Mouse (Mus musculus) spleen, adult 18-20 months (tissue): ENCODE measurements around the gene Ttf1.

Source experiments
- DNase-seq, 2 experiments: peaks; one replicate each; pipeline ENCODE4 v3.0.0; 2022; ENCODE audit warnings: mixed read lengths in 2 of 2

The Ttf1 gene

GRCm38 (mm10) chr2:29060135-29060597 lies at the start of gene Ttf1:
Ttf1 (plus strand) TSS chr2:29060262.
- peak; percentile 78 for DNase-seq

- no peak for DNase-seq
These were observed 47.5 kb upstream of the Ttf1 start for GRCm38 (mm10) chr2:29012523-29012922.

DNA sequence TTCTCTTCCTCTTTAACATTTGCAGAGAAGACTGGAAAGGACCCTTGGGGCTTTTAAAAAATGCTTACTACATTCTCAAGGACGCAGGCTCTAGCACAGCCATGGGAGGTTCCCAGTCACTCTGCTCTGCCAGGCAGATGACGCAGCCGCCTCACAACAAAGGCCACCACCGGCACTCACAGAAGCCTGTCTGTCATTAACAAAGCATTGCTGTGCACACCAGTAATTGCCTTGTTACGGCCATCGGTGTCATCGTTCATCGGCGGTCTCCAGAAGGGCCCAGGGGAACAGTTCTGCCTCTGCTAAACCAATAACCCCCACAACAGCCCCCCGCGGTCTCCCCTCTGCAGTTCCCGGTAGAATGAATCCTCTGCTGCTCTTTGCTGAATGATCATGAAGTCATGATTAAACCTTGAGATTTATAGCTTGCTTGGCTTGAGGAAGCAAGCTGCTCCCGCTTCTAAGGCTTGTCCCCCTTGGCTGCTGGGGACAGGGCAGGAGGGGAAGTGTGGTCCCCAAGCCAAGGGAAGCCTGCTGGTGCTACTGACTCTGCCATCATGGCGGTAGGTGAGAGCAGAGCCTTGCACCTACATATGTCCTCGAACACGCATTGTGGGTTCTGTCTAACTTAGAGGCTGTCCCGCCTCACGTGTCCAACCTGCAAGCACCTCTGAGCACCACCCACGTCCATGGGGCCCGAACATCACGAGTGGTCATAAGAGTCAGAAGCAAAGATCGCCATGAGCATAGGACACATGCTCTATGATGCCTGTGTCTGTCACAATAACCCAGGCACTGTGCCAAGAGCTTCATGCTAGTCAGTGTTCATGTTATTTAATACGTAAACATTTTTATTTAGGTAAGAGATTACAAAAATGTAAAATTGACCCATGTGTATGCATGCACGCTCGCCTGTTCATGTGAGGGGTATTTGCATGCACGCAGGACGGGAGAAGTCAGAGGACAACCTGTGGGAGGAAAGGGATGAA lies 43.2 kb upstream of the Ttf1 start:
- no peak for DNase-seq

GRCm38 (mm10) chr2:29018680-29019079 lies 41.4 kb upstream of the Ttf1 start:
- no peak for DNase-seq

DNA sequence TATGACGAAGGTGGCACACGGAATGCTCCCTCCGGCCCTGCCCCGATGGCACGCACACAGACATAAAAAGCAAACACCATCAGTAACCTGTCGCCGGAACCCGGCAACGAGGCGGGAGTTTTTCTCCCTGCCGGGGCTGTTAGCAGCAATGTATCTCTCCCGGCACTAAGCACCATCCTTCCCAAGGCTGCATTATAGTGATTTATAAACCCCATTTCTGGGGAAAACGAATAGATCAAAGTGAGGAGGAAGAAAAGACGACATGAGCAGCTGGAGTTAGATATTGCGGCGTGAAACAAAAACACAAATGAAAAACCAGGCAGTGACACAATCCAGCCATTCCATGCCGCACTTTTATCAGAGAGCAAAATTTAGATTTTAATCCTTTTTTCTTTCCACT lies 39.0 kb upstream of the Ttf1 start:
- no peak for DNase-seq

DNA sequence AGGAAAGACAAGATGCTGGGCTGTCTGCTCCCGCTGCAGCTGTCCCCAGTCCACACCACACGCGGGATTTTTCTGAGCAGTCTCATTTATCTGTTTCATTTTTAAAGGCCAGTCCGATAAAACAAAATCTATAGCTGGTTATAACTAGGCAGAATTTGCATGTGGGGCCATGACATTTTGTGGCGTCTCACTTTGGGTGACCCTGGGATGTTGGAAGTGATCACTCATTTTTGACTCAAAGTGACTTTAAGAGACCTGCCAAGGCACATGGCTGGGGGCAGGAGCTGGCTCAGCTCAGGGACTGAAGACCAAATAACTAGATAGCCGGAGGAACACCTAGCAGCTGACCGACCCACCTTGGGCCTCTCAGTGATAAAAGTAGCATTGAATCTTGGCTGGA lies 37.1 kb upstream of the Ttf1 start:
- DNase-seq, result no peak

- no peak for DNase-seq
These were observed 34.8 kb upstream of the Ttf1 start for GRCm38 (mm10) chr2:29025284-29025683.

DNA sequence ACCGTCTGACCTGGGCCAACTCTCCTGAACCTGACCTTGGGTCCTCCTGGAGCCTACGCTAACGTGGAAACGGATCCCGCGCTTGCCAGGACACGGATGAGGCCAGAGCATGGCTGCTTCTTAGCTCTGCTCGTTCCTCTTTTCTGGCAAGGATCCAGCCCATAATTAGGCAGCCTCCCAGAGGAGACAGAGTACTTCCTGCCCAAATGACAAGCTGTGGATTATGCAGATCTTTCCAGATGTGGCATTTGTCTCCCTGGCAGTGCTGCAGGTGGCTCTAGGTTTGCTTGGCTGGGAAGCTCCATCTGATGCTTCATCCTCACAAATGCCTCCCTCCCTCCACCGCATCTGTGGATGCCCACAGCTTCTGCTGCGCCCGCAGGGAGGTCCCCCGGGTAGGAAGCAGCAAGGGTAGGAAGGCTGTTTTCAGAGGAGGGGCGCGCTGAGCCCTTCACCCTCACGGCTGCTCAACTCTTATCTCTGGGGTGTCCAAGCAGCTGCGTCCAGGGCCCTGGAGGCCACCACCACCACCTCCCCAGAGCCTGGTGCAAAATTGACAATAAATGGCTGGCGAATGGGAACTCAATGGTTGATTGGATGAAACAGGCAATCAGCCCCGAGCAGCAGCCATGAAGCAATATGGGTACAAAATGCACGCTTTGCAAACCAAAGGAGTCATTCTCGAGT lies 29.9 kb upstream of the Ttf1 start:
- no peak for DNase-seq

DNA sequence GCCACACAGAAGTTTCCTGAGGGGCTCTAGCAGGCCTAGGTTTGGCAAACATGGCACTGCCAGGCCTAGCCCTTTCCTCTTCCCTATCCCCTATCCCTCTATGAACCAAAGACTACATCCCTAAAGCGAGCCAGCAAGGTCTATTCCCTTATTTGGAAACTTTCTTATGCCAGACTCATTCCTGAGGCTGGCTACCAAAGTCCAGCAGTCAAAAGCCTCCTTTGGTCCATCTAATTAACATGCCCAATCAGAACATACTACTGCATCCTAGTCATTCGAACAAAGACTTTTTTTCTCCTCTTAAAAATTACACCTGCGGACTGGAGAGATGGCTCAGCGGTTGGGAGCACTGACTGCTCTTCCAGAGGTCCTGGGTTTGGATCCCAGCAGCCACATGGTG lies 28.1 kb upstream of the Ttf1 start:
- no peak for DNase-seq

DNA sequence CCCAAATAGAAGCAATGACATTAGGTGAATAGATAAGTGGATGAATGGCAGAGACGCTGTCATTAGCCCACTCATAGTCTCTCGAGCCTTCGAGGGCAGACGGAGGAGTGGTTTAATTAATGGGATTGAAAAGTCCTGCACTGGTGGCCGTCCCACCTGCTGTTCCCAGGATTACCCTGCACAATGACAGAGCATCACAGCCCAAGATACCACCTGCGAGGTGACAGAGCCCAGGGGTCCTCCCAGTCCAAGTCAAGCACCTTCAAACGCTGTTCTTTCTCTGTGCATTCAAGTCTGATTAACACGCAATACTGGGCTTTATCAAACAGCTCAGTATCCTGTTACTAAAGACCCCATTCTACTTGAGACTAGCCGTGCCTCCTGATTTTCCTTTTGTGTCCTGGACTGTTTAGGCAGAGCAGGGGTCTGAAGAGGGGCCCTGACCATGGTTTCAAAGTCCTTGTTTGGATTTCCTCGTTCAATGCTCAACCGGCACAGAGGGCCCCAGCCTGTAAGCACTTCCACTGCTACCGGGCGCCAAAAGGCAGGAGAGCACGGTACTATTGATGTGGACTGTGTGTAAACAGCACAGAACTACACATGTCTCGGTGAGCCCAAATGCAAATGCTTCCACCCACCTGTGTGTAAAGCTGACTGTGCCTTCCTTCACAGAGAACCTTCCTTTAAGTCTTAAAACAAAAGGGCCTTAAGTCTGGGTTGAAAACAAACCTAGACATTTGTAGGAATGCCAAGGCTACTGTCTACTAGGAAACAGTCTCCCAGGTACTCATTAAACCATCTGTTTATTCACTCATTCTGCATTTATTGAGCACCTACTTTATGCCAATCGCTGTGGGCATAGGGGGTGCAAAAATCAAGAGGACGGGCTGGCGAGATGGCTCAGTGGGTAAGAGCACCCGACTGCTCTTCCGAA lies 25.3 kb upstream of the Ttf1 start:
- DNase-seq, result no peak

DNA sequence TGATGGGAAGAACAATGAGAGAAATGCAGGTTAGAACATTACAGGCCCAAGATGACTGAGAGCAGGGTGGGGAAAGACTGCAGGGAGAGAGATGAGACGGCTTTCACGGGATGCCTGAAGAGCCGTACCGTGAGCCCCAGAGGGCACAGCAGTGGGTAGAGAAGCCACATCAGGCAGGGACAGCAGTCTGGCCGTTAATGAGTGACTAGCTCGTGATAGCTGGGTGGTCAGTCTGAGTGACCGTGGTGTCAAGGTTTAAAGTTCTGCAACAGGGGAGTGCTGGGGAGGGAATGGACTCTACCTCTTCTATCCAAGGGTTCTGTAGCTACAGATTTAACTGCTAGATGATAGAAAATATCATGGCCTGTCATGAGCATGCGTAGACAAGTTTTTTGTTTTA lies 24.4 kb upstream of the Ttf1 start:
- no peak for DNase-seq

DNA sequence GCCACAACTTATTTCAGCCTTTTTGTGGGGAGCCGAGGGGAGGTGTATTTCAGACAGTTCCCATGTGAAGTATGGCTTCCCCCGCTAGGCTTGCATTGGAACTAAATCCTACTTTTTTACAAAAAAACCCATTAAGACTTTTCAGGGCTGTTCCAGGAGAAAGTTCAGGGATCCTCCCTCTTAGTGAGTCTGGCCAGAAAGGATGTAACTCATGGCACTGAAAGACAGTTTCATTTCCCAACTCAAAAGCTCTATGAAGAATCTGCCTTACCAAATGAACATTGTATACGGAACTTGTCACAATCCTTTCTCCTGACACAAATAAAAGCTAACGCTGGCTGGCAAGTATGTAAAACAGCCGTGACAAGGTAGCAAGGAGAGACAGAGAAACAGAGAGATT lies 20.3 kb upstream of the Ttf1 start:
- no peak for DNase-seq

DNA sequence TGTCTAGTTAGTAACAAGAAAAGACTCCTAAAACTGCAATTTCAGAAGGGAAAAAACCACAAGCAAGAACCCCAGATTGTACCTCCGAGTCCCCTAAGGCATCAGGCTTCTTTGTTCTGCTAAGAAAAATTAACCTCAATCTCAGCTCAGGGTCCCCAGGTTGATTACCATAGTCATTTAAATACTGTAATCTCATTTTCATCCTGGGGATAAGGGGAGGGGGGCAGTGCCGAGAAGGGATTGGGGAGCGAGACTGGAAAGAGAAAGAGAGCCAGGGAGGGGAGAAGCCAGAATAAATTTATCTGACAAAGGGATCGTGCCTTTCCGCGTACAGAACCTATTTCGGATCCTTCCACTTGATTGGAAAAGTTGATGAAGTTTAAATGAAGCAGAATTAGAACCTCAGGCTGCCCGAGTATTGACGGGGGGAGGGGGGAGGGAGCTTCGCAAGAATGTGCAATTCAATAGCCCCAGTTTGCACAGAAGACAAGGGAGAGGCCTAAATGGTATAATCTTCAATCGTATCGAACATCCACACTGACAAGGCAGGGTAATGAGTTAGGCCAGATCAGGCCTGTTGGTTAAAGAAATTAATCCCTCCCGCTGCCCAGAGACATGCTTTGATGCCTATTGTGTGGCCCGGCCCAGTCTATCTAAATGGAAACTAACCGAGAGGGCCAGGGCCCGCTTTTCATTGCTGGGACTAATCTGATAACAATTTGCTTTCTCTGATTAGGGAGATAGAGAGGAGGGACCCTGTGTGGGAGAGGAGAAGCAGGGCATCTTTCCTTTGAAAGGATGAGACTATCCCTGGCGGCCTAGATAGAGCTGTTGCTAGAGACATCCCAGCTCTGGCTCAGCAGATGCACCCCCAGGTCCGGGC lies 19.2 kb upstream of the Ttf1 start:
- no peak for DNase-seq

GRCm38 (mm10) chr2:29041477-29041768 lies 18.6 kb upstream of the Ttf1 start:
- no peak for DNase-seq

GRCm38 (mm10) chr2:29042124-29042523 lies 17.9 kb upstream of the Ttf1 start:
- no peak for DNase-seq

GRCm38 (mm10) chr2:29046151-29046550 lies 13.9 kb upstream of the Ttf1 start:
- no peak for DNase-seq

GRCm38 (mm10) chr2:29051932-29052331 lies 8.1 kb upstream of the Ttf1 start:
- DNase-seq, result no peak

DNA sequence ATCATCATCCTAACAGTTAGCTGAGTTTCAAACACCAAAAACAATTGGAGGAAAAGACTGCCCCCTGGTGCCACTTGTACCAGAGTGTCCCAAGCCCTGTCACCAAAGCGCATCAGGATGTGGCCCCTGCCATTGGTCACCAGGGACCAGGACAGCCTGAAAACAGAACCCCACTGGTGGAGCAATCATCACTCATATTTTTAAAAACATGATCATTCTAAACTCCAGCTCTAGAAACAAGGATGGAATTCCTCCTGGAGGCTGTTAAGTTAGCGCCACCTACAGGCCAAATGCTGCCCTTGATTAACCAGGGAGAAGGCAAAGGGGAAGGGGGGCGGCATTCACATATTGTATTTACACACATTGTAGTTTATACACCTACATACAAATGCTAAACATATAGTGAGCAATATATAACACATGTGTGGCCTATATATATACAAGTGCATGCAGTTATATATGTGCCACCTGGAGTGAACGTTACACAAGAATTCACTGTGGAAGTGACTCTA lies 7.1 kb upstream of the Ttf1 start:
- peak; percentile 38 to 69 for DNase-seq

DNA sequence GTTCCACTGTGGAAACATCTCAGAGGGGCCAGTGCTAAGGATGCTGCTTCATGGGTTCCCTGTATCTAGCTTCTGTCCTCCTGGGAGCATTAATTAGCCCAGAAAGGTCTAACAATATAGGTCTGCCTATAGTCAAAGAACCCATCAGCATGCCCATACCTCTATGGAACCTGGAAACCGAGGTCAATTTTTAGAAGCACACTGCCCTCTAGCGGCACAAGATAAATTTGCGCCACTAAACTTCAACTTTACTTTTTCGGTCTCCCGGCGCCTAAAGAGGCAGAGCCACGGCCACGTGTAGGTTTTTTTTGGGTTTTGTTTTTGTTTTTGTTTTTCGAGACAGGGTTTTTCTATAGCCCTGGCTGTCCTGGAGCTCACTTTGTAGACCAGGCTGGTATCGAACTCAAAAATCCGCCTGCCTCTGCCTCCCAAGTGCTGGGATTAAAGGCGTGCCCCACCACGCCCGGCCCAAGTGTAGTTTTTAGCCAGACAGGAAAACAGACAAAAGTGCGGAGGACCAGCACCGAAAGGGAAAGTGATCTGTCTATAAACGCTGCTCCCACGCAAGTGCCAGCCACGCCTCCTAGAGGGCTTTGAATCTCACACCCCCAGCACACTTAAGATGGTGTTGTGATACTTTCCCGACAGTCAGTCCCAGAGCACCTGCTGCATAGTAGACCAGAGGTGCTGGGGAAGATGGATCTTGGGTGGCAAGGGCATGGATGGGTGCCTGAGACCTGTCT lies 6.1 kb upstream of the Ttf1 start:
- DNase-seq, result peak; percentile 13 to 62

GRCm38 (mm10) chr2:29054545-29054935 lies 5.5 kb upstream of the Ttf1 start:
- DNase-seq, result no peak

GRCm38 (mm10) chr2:29054991-29055390 lies 5.1 kb upstream of the Ttf1 start, which contains the start of gene Cfap77:
Cfap77 (minus strand) TSS chr2:29055066.
- peak; percentile 53 to 75 for DNase-seq
